Mouse (Mus musculus): ENCODE measurements around the gene Smok3c. TPM values are rescaled to one million over a fixed set of nuclear protein-coding genes. Genes with fewer than 3 reads are reported as not detected.
"Not testable (repeated sequence)": the region's sequence is repeated elsewhere in the genome, so short reads cannot be mapped to it uniquely, and the experiment has no call there.

Smok3c gene
- polyA plus RNA-seq, 1 experiment, result not detected

DNA sequence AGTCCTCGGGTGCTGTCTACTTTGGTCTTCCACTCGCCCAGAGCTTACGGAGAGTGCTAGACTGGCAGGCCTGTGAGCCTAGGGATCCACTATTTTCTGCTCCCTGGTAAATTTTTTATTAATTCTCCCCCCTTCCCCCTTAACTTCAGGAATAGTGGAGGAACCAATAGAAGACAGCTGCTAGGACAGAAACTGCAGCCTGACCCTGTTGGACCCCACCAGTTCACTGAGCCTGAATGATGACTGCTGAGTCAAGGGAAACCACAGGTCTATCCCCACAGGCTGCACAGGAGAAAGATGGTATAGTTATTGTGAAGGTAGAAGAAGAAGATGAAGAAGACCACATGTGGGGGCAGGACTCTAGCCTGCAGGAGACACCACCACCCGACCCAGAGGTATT lies 39.8 kb downstream of the Smok3c start:
- Histone ChIP-seq H3K27ac (ENCODE audit: insufficient read depth, low read depth, low read length) (no peak overlapping the region), H3K4me3 (ENCODE audit: insufficient read depth, low read depth, low read length) (no peak overlapping the region), H3K4me1 (ENCODE audit: control insufficient read depth, insufficient read depth, low read length) (peaks cover 10% of the 10 kb centered on the region), H3K27me3 (replicated peaks; ENCODE audit: control insufficient read depth, insufficient read depth, low read length) (no peaks in the 10 kb centered on the region), H3K36me3 (ENCODE audit: control insufficient read depth, insufficient read depth, low read length) (peaks cover 10% of the 10 kb centered on the region)
- TF ChIP-seq POLR2A (IDR thresholded peaks at IDR 0.05; ENCODE audit: low read depth, low read length) (no peak), CTCF (conservative IDR thresholded peaks at IDR 0.05; ENCODE audit: insufficient read depth, insufficient read length, low read depth, low read length) (no peak)
- 69% methylated on average over 4 of the region's 4 CpGs for WGBS
- peak; percentile 64 for DNase-seq

DNA sequence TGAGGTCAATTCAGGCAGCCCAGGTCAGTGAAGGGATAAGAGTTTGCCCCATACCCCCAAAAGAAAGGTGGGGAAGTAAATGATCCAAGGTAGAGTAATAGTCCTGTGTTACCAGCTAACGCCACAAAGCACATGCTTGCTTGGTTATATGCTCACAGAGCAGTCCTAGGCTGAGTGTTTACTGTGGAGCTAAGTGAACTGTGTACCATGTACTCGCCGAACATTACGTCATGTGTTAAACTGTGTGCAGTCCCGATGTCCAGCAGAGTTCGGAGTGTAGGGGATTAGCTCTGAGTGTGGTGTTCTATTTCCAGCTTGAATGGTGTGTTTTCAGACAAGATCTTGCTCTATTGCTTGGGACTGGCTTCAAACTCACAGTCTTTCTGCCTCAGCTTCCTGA lies 41.5 kb downstream of the Smok3c start:
- TF ChIP-seq POLR2A (IDR thresholded peaks at IDR 0.05; ENCODE audit: low read depth, low read length) (no peak), CTCF (conservative IDR thresholded peaks at IDR 0.05; ENCODE audit: insufficient read depth, insufficient read length, low read depth, low read length) (no peak)
- no peak overlapping the region for H3K27ac ChIP-seq (ENCODE audit: insufficient read depth, low read depth, low read length)

DNA sequence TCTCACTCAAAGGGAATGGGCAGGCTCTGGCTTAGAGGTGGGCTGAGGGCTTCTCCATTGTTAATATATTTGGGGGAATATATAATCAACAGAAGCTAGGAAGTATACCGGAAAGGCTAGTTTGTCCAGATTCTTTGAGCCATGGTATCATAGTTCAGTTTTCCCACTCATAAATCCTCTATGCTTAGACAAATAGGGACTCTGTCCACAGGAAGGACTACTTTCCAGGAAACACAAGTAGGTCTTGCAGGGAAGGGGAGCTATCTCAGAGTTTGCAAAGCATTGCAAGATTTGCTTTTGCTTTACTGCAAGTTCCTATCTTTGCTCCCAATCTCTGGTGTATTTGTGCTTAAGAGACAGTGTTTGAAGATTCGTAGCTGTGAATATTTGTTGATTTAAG lies 52.0 kb downstream of the Smok3c start:
- Histone ChIP-seq H3K4me3 (ENCODE audit: insufficient read depth, low read depth, low read length) (no peak overlapping the region), H3K27ac (ENCODE audit: insufficient read depth, low read depth, low read length) (peak overlapping the region; percentile 68), H3K27me3 (replicated peaks; ENCODE audit: control insufficient read depth, insufficient read depth, low read length) (no peaks in the 10 kb centered on the region), H3K4me1 (ENCODE audit: control insufficient read depth, insufficient read depth, low read length) (peaks cover 3% of the 10 kb centered on the region; the same call in 1 of the 2 replicates), H3K36me3 (ENCODE audit: control insufficient read depth, insufficient read depth, low read length) (peaks cover 17% of the 10 kb centered on the region)
- no peak for DNase-seq
- TF ChIP-seq POLR2A (IDR thresholded peaks at IDR 0.05; ENCODE audit: low read depth, low read length) (no peak), CTCF (conservative IDR thresholded peaks at IDR 0.05; ENCODE audit: insufficient read depth, insufficient read length, low read depth, low read length) (no peak)
- WGBS, result 54% methylated on average over 2 of the region's 2 CpGs

More for the DNA sequence above, 41.5 kb downstream of the Smok3c start:
- no peak for DNase-seq
- 85% methylated on average over 6 of the region's 6 CpGs for WGBS
- Histone ChIP-seq H3K4me3 (ENCODE audit: insufficient read depth, low read depth, low read length) (no peak overlapping the region), H3K36me3 (ENCODE audit: control insufficient read depth, insufficient read depth, low read length) (peaks cover 15% of the 10 kb centered on the region), H3K27me3 (replicated peaks; ENCODE audit: control insufficient read depth, insufficient read depth, low read length) (no peaks in the 10 kb centered on the region), H3K4me1 (ENCODE audit: control insufficient read depth, insufficient read depth, low read length) (no peaks in the 10 kb centered on the region; the same call in 1 of the 2 replicates)

DNA sequence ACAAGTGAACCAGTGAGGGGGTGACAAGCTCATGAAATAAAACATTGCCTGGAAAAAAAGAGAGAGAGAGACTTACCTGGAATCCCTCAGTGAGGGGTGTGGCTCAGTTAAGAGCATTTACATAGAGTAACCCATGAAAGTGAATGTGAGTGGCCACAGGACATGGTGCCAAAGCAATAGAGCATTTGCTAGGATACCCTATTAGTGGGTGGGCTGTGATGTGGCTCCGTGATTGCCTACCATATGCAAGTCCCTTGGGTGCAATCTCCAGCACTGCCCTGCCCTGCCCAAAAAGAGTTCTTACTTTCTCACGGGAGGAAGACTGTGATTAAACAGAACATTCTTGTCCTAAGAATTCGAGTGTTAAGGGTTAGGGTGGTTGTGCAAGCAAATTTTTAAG lies 54.1 kb downstream of the Smok3c start:
- DNase-seq, result no peak
- 56% methylated on average over 3 of the region's 3 CpGs for WGBS
- no peak overlapping the region for H3K4me3 ChIP-seq (ENCODE audit: insufficient read depth, low read depth, low read length)
- TF ChIP-seq CTCF (conservative IDR thresholded peaks at IDR 0.05; ENCODE audit: insufficient read depth, insufficient read length, low read depth, low read length) (no peak), POLR2A (IDR thresholded peaks at IDR 0.05; ENCODE audit: low read depth, low read length) (no peak)
- peaks cover 9% of the 10 kb centered on the region for H3K36me3 ChIP-seq (ENCODE audit: control insufficient read depth, insufficient read depth, low read length)
- no peaks in the 10 kb centered on the region for H3K27me3 ChIP-seq (replicated peaks; ENCODE audit: control insufficient read depth, insufficient read depth, low read length)
- no peak overlapping the region for H3K27ac ChIP-seq (ENCODE audit: insufficient read depth, low read depth, low read length)
- peaks cover 3% of the 10 kb centered on the region; the same call in 1 of the 2 replicates for H3K4me1 ChIP-seq (ENCODE audit: control insufficient read depth, insufficient read depth, low read length)

DNA sequence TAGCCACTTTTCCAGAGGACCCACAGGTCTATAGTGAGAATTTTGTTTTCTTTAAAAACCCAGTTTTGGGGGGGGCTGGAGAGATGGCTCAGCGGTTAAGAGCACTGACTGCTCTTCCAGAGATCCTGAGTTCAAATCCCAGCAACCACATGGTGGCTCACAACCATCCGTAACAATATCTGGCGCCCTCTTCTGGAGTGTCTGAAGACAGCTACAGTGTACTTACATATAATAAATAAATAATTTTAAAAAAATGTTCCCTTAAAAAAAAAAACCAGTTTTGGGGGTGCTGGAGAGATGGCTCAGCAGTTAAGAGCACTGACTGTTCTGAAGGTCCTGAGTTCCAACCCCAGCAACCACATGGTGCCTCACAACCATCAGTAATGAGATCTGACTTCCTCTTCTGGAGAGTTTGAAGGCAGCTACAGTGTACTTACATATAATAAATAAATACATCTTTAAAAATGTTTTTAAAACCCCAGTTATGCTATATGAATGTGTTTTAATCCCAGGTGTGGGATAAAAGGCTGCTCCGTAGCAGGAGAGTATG lies 56.9 kb downstream of the Smok3c start:
- not testable (repeated sequence) for H3K36me3 ChIP-seq (ENCODE audit: control insufficient read depth, insufficient read depth, low read length); DNase-seq; H3K27me3 ChIP-seq (replicated peaks; ENCODE audit: control insufficient read depth, insufficient read depth, low read length); H3K27ac ChIP-seq (ENCODE audit: insufficient read depth, low read depth, low read length); H3K4me3 ChIP-seq (ENCODE audit: insufficient read depth, low read depth, low read length); H3K4me1 ChIP-seq (ENCODE audit: control insufficient read depth, insufficient read depth, low read length)
- 63% methylated on average over 4 of the region's 4 CpGs for WGBS

Other genes starting within 250 kb of the Smok3c start
- gene Pilra, start 216.9 kb upstream of the Smok3c start, polyA plus RNA-seq (2012; rRNA removed), result 1.5 and 2.5 TPM in 2 replicates
- 1.3 and 1.5 TPM in 2 replicates for gene Pilrb1, start 195.1 kb upstream of the Smok3c start, polyA plus RNA-seq (2012; rRNA removed)
- gene Pilrb2, start 181.4 kb upstream of the Smok3c start, polyA plus RNA-seq (2012; rRNA removed), result 1.3 and 2.3 TPM in 2 replicates
- gene Cyp3a13, start 131.6 kb upstream of the Smok3c start, polyA plus RNA-seq (2012; rRNA removed), result 0.22 and 0.31 TPM in 2 replicates
- gene Gjc3, start 90.1 kb upstream of the Smok3c start, polyA plus RNA-seq (2012; rRNA removed), result 0.05 and 0.20 TPM in 2 replicates
- gene Azgp1, start 71.7 kb upstream of the Smok3c start, polyA plus RNA-seq (2012; rRNA removed), result 5.1 and 5.3 TPM in 2 replicates
- gene Smok3a, start 31.9 kb upstream of the Smok3c start, polyA plus RNA-seq (2012; rRNA removed), result not detected in 2 replicates
- not detected in 2 replicates for gene Smok3b, start 31.8 kb upstream of the Smok3c start, polyA plus RNA-seq (2012; rRNA removed)
- gene Zkscan1, start 31.9 kb downstream of the Smok3c start, polyA plus RNA-seq (2012; rRNA removed), result 8.3 and 10.2 TPM in 2 replicates
- 9.8 and 10.9 TPM in 2 replicates for gene Zscan21, start 63.7 kb downstream of the Smok3c start, polyA plus RNA-seq (2012; rRNA removed)
- 3.4 and 4.4 TPM in 2 replicates for gene Zfp113, start 102.5 kb downstream of the Smok3c start, polyA plus RNA-seq (2012; rRNA removed)
- gene Cops6, start 107.9 kb downstream of the Smok3c start, polyA plus RNA-seq (2012; rRNA removed), result 141 and 144 TPM in 2 replicates
- 22.9 and 23.6 TPM in 2 replicates for gene Ap4m1, start 118.8 kb downstream of the Smok3c start, polyA plus RNA-seq (2012; rRNA removed)
- gene Mcm7, start 119.2 kb downstream of the Smok3c start, polyA plus RNA-seq (2012; rRNA removed), result 15.5 and 16.5 TPM in 2 replicates
- 52.6 and 56.3 TPM in 2 replicates for gene Taf6, start 134.3 kb downstream of the Smok3c start, polyA plus RNA-seq (2012; rRNA removed)
- gene Cnpy4, start 134.3 kb downstream of the Smok3c start, polyA plus RNA-seq (2012; rRNA removed), result 4.2 and 5.7 TPM in 2 replicates
- gene Mblac1, start 141.1 kb downstream of the Smok3c start, polyA plus RNA-seq (2012; rRNA removed), result 3.6 and 4.4 TPM in 2 replicates
- 0.26 and 0.33 TPM in 2 replicates for gene Nxpe5, start 172.7 kb downstream of the Smok3c start, polyA plus RNA-seq (2012; rRNA removed)
- gene Lamtor4, start 202.3 kb downstream of the Smok3c start, polyA plus RNA-seq (2012; rRNA removed), result 362 and 389 TPM in 2 replicates
- gene BC037034, start 210.8 kb downstream of the Smok3c start, polyA plus RNA-seq (2012; rRNA removed), result 28.5 and 35.1 TPM in 2 replicates
- 0.13 and 0.19 TPM in 2 replicates for gene Gal3st4, start 219.6 kb downstream of the Smok3c start, polyA plus RNA-seq (2012; rRNA removed)
- gene Gm43720, start 226.8 kb downstream of the Smok3c start, polyA plus RNA-seq (2012; rRNA removed), result not detected in 2 replicates
- gene Gpc2, start 226.8 kb downstream of the Smok3c start, polyA plus RNA-seq (2012; rRNA removed), result 1.2 and 1.5 TPM in 2 replicates
- 0.30 and 0.34 TPM in 2 replicates for gene Stag3, start 227.0 kb downstream of the Smok3c start, polyA plus RNA-seq (2012; rRNA removed)